Mouse (Mus musculus) embryo, embryonic 11.5 days (tissue): ENCODE measurements around the gene Hmgb2.

Experiments
- DNase-seq: peaks from one replicate; pipeline ENCODE4 v3.0.0-alpha.2; 2012; ENCODE audit warnings: low read depth, low spot score

Hmgb2 gene

DNA sequence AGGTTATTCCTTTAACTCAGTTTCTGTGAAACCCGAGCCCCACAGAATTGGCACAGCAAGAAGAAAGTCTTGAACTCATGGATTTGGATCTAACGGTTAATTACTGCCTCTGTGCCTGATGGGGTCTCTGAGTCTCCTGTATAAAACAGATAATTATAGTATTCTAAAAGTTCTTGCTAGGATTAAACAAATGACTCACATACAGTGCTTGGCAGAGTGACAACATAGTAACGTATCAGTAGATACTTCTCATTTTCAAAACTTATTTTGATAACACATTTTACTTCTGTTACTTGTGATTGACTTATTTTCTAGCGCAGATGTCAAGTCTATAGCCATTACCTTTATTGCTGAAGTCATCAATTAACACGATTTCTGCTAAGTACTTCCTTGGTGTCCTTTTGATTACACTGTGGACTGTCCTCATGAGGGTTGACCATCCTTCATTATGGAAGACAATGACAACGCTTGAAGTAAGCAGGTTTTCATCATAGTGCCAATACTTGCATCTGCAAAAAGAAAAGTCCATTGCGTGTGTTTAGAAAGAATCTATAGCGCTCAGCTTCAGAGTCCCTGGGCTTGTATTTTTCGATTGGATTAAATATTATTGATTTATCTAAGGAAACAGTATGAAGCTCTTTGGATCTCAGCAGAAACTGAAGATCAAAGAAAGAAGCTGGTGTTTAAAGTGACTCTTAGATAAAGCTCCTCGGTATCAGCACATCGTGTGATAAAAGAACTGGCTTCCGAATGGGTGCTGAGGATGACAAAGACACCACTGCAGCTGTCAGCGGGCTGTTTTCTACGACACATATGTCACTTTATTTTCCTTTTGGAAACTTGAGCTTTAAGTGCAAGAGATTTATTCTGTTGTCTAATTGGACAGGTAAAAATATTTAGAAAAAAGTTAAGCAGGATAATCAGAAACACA is 40.7 kb downstream of the Hmgb2 start:
- DNase-seq: no peak

DNA sequence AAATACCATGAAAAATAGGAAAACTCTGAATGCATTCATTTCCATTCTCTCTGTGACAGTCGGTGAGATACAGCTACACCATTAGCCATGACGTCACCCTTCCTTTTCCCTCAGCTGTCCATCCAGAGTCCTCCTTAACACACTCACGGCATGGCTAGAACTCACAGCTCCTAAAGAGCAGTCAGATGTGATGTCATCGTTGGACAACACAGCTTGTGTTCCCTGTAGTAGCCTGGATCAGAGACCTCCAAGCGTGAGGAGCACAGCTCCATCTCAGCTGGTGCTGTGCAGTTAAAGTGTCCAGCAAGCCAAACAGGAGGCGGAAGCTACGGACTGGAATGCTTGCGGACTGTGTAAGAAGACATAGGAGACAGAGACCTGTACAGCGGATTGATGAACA is 49.2 kb downstream of the Hmgb2 start:
- DNase-seq: no peak

DNA sequence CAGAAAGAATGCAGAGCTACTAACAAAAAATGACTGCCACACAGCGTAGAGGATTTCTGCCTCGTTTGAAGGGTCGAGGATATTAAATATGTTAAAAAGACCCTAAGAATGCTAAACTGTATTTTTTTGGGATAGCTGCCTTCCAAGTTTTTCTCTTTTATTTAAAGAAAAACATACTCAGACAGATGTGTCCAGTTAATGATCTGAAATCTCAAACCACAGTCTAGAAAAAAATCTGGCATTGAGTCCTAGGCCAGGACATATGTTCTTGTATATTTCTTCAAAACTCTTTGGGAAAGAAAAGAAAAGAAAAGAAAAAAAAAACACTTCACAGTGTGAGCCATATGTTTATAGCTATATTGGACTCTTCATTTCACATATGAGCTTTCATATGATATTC is 51.0 kb downstream of the Hmgb2 start:
- DNase-seq: no peak

DNA sequence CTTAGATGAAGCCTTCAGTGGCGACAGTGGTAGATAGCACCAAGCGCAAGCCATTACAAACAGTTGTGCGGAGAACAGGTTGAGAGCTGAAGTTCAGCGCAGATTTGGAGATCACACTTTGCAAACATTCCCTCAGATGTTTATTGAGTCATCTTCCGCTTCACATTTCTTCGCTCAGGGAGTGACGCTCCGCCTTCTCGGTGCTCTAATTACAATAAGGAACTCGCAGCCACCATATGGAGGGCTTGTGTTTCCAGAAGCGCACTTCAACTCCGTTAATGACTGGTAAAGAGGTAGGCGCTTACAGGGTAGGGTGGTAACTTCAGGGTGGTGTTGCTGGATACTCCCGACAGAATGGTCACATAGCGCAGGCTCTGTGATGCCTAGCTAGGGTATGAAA is 52.0 kb downstream of the Hmgb2 start:
- DNase-seq: no peak

DNA sequence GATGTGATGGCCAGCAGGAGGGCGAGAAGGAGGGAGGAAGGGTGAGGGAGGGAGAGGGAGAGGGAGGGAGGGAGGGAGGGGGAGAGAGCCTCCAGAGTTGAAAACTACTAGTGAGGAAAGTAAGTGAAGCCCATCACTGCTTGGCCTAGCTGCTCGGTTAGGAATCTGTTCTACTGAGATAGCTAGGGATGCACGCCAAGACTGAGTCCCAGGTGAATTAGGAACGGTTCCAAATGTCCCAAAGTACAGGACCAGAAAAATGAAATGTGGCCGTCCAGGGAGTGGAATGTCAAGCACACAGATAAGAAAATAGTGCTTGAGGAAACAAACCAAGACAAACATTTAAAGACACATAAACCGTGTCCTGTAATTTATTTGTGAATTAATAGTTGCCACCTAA is 53.3 kb downstream of the Hmgb2 start:
- no peak for DNase-seq
